Mouse (Mus musculus): ENCODE data around the gene Pnmt.

DNA sequence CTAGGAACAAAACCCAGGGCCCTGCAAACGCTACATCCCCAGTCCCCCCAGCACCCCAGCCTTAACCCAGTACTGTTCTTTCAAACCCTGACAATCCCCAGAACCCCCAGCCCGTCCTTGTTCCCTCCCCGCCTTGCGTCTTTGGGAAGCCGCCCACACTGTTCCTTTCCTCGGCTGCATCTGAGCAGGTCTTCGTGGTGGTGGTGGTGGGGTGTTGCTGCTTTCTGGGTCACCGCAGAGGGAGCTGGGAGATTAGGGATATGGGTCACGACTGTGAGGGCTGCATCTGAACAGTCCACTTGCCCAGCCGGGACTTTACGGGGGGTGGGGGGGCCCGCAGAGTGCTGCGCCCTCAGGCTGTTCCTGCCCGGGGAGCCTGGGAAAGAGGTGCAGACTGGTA is 31.8 kb upstream of the Pnmt start:
- TF ChIP-seq CTCF (IDR thresholded peaks at IDR 0.05; ENCODE audit: low read depth) = no peak
- no peak for TF ChIP-seq EP300 (IDR thresholded peaks at IDR 0.05; ENCODE audit: low read depth)

Data from heart, postnatal 0 days (tissue).